ENCODE assay signal across 17 mouse cellular contexts in the genomic region with DNA sequence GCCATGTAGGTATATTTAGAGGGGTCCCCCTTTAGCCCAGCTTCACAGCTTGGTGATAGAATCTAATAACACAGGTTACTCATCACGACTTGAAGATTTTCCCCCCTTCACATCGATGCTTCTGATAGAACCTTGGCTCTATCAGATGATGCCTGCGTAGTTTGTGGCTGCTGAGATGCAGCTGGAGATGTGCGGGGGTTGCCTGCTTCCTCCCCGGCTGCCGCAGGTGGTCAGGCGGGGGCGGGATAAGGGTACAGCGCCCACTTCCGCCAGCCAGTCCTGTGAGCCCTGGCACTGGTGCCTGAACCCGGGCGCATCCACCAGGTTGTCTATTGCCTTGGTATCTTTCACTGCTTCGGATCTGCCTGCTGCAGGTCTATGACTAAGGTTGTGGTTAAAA. TPM values are rescaled to one million over a fixed set of nuclear protein-coding genes. Genes with fewer than 3 reads are reported as not detected.
DNase-seq lines count a peak whose midpoint lies in the region; ATAC-seq lines count a peak whose summit lies in the region.
"Had no signal": no experiment of that assay in that cellular context is flagged by ENCODE, and none has a peak within 500 bp of the region (broad histone marks: within the 10 kb centered on the region; RNA-seq: fewer than 3 reads in every experiment).

No protein-coding gene starts in this region.

- WGBS in hindbrain, embryonic 14.5 days, result 88% methylated on average over 13 of the region's 13 CpGs
- 81% methylated on average over 13 of the region's 13 CpGs for WGBS in hindbrain, embryonic 12.5 days
- WGBS in embryonic facial prominence, embryonic 13.5 days, result 88% methylated on average over 13 of the region's 13 CpGs

- no peak overlapping the region for H3K27ac ChIP-seq in hindbrain, embryonic 14.5 days
- no peak overlapping the region for H3K27ac ChIP-seq in hindbrain, embryonic 12.5 days
- no peak overlapping the region for H3K27ac ChIP-seq in embryonic facial prominence, embryonic 13.5 days
- H3K27ac ChIP-seq: forebrain, embryonic 10.5 days; liver, embryonic 15.5 days; midbrain, embryonic 10.5 days; neural tube, embryonic 13.5 days; stomach, postnatal 0 days had no signal

- no peaks in the 10 kb centered on the region for H3K36me3 ChIP-seq in hindbrain, embryonic 14.5 days (replicated peaks; ENCODE audit: control insufficient read depth, insufficient read depth)
- H3K36me3 ChIP-seq in hindbrain, embryonic 12.5 days, result no peaks in the 10 kb centered on the region
- H3K36me3 ChIP-seq in embryonic facial prominence, embryonic 13.5 days, result 0 out of 2 replicates have a peak, but pooled peaks cover 3% of the 10 kb centered on the region
- H3K36me3 ChIP-seq: forebrain, embryonic 10.5 days; liver, embryonic 15.5 days had no signal

- H3K9ac ChIP-seq in hindbrain, embryonic 14.5 days, result no peak overlapping the region
- no peak overlapping the region for H3K9ac ChIP-seq in hindbrain, embryonic 12.5 days
- H3K9ac ChIP-seq in embryonic facial prominence, embryonic 13.5 days, result no peak overlapping the region
- H3K9ac ChIP-seq: liver, embryonic 15.5 days; neural tube, embryonic 13.5 days had no signal

- peak; percentile 34; the same call in 1 of the 2 replicates for ATAC-seq in hindbrain, embryonic 14.5 days (ENCODE audit: low FRiP score)
- no peak for ATAC-seq in hindbrain, embryonic 12.5 days (ENCODE audit: low FRiP score)
- 0 out of 2 replicates have a peak, but pooled peaks have one; percentile 20 for ATAC-seq in embryonic facial prominence, embryonic 13.5 days (ENCODE audit: insufficient number of reproducible peaks, insufficient read depth, low FRiP score, low TSS enrichment, low read depth)

- H3K27me3 ChIP-seq in hindbrain, embryonic 14.5 days (ENCODE audit: control insufficient read depth, insufficient read depth, low read length), result no peaks in the 10 kb centered on the region
- no peaks in the 10 kb centered on the region for H3K27me3 ChIP-seq in hindbrain, embryonic 12.5 days
- no peaks in the 10 kb centered on the region for H3K27me3 ChIP-seq in embryonic facial prominence, embryonic 13.5 days
- H3K27me3 ChIP-seq: liver, embryonic 15.5 days; neural tube, embryonic 13.5 days had no signal

- no peaks in the 10 kb centered on the region for H3K4me1 ChIP-seq in hindbrain, embryonic 14.5 days (replicated peaks; ENCODE audit: control insufficient read depth, insufficient read depth, low read length)
- H3K4me1 ChIP-seq in hindbrain, embryonic 12.5 days, result peaks cover 9% of the 10 kb centered on the region
- H3K4me1 ChIP-seq in embryonic facial prominence, embryonic 13.5 days, result peaks cover 14% of the 10 kb centered on the region
- H3K4me1 ChIP-seq: liver, embryonic 15.5 days had no signal

- no peak overlapping the region for H3K4me2 ChIP-seq in hindbrain, embryonic 14.5 days (replicated peaks)
- H3K4me2 ChIP-seq in hindbrain, embryonic 12.5 days (replicated peaks), result no peak overlapping the region
- H3K4me2 ChIP-seq in embryonic facial prominence, embryonic 13.5 days, result no peak overlapping the region
- H3K4me2 ChIP-seq: liver, embryonic 15.5 days; neural tube, embryonic 13.5 days had no signal

- no peaks in the 10 kb centered on the region for H3K9me3 ChIP-seq in hindbrain, embryonic 14.5 days (ENCODE audit: control insufficient read depth, low read length)
- no peaks in the 10 kb centered on the region for H3K9me3 ChIP-seq in hindbrain, embryonic 12.5 days (replicated peaks)
- no peaks in the 10 kb centered on the region for H3K9me3 ChIP-seq in embryonic facial prominence, embryonic 13.5 days
- H3K9me3 ChIP-seq: forebrain, embryonic 10.5 days; liver, embryonic 15.5 days; midbrain, embryonic 10.5 days; neural tube, embryonic 13.5 days had no signal

- no peak for DNase-seq in hindbrain, embryonic 14.5 days (ENCODE audit: low spot score)
- DNase-seq in spleen, adult 12 weeks (ENCODE audit: low spot score), result peak; percentile 56
- peak; percentile 87 to 92 for DNase-seq in thymus, postnatal 36 days
- DNase-seq in frontal cortex, postnatal 14 days (ENCODE audit: low spot score in 2 of 2), result no peak
- DNase-seq in left cerebral cortex, adult 9 months (ENCODE audit: low spot score in 2 of 2), result no peak
- no peak for DNase-seq in urinary bladder, postnatal 14 days (ENCODE audit: low spot score)
- DNase-seq: adrenal gland, postnatal 36 days; heart, postnatal 36 days; kidney, adult 11 months; left cerebral cortex, postnatal 4 days had no signal

- no peak overlapping the region for H3K4me3 ChIP-seq in hindbrain, embryonic 14.5 days (replicated peaks; ENCODE audit: low read length)
- H3K4me3 ChIP-seq in hindbrain, embryonic 12.5 days, result no peak overlapping the region
- H3K4me3 ChIP-seq in embryonic facial prominence, embryonic 13.5 days, result no peak overlapping the region
- H3K4me3 ChIP-seq: forebrain, embryonic 10.5 days; liver, embryonic 15.5 days; midbrain, embryonic 10.5 days; neural tube, embryonic 13.5 days had no signal

RNA-seq across cellular contexts. Expression of gene Bach2, which starts 19.5 kb away (rescaled TPM):
- polyA plus RNA-seq in hindbrain, embryonic 14.5 days (2014; fragmentation: Nextera tagmentation; extraction: Ambion mirVana), result 27.7 and 31.5 TPM in 2 replicates
- 25.4 and 27.3 TPM in 2 replicates for polyA plus RNA-seq in hindbrain, embryonic 12.5 days (2016; fragmentation: Nextera tagmentation; extraction: Ambion mirVana)
- polyA plus RNA-seq in embryonic facial prominence, embryonic 13.5 days (2015; fragmentation: Nextera tagmentation; extraction: Ambion mirVana), result 8.1 and 9.8 TPM in 2 replicates

Comparison
In these comparisons a context has a peak if more than half of its experiments do, and no peak if none do; other contexts are left out.
1. DNase-seq: peak in spleen, adult 12 weeks (single experiment) and thymus, postnatal 36 days (2 of 2); none in hindbrain, embryonic 14.5 days (single experiment), frontal cortex, postnatal 14 days (0 of 2), left cerebral cortex, adult 9 months (0 of 2) and urinary bladder, postnatal 14 days (single experiment).